Mouse (Mus musculus) gastrocnemius, postnatal 10 days (tissue): ENCODE data around the gene Hip1r. TPM values are rescaled to one million over a fixed set of nuclear protein-coding genes. Genes with fewer than 3 reads are reported as not detected.
"Not testable (repeated sequence)": the region's sequence is repeated elsewhere in the genome, so short reads cannot be mapped to it uniquely, and the experiment has no call there.

ENCODE experiments used
- DNase-seq: peaks from one replicate; pipeline ENCODE4 v3.0.0; 2021; ENCODE audit warnings: mixed read lengths
- microRNA-seq, 2 experiments: library from miRNA; unstranded; fragments of <30 nt; microRNA quantifications; one replicate each; pipeline ENCODE4 v1.2.0; 2021
- total RNA-seq, 2 experiments: library from RNA; stranded (reverse); gene quantifications; 2 replicates each; pipeline ENCODE4 v1.2.3; 2021

The Hip1r gene
- total RNA-seq, 2 experiments from 2014 or later = 8.2 to 9.0 TPM

GRCm38 (mm10) chr5:124036836-124037235 is 63.4 kb downstream of the Hip1r start:
- DNase-seq = no peak

DNA sequence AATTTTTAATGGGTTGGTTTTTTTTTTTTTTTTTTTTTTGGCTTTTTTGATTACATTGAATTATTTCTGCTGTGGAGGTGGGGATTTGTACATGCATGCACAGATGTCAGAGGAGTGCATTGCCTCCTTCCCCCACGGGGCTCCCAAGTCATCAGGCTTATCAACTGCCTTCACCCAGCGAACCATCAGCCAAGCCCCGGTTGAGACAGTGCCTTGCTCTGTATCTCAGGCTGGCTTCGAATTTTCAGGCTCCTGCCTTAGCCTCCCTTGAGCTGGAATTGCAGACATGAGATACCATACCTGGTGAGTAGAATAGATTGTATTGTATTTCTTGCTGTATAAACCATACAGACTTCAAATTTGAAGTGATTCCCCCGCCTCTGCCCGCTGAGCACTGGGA is 66.2 kb downstream of the Hip1r start:
- no peak for DNase-seq

GRCm38 (mm10) chr5:124041097-124041496 is 67.7 kb downstream of the Hip1r start:
- DNase-seq = no peak

GRCm38 (mm10) chr5:124043212-124043978 is 70.0 kb downstream of the Hip1r start:
- peak; percentile 41 for DNase-seq

- no peak for DNase-seq
These were observed 70.6 kb downstream of the Hip1r start for GRCm38 (mm10) chr5:124043999-124044398.

DNA sequence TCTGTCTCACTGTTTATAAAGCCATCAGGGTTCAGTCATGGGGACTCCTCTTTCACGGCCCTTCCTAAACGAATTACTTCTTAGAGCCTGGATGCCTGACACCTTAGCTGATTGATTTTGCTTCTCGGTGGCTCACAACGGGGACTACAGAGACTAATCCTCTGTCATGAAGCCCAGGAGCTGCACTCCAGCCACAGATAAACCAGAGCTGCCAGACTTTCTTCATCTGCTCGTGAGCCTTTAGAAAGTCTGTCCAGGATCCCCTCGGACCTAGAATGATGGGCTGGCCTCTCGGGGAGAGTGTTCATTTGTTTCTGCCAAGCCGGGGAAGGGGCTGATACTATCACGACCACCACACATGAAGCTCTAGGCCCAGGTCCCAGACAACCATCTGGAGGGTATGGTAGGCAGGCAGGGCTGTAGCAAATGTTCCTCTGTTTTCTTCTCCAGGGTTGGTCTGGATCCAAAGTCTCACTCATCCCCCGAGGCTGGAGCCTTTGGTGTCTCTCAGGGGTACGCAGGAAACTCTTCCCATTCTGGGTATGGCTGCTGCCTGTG is 72.1 kb downstream of the Hip1r start:
- no peak for DNase-seq

GRCm38 (mm10) chr5:124046741-124047401 is 73.4 kb downstream of the Hip1r start:
- DNase-seq = no peak

- DNase-seq = no peak
These were observed 76.0 kb downstream of the Hip1r start for GRCm38 (mm10) chr5:124049249-124050045.

- DNase-seq = no peak
These were observed 76.9 kb downstream of the Hip1r start for GRCm38 (mm10) chr5:124050095-124051050.

GRCm38 (mm10) chr5:124051899-124052491 is 78.6 kb downstream of the Hip1r start:
- no peak for DNase-seq

- not testable (repeated sequence) for DNase-seq
These were observed 79.2 kb downstream of the Hip1r start for GRCm38 (mm10) chr5:124052641-124053040.

Small RNAs within 50 kb of the gene (microRNA-seq; reads per million reads assigned to microRNA genes)
- 0 reads per million in 2 experiments for gene Mir7032

Other genes with a start within 250 kb of the Hip1r start
- gene Rsrc2, start 224.2 kb upstream of the Hip1r start, total RNA-seq = 10 to 100 TPM; 48.7 to 64.9 TPM
- gene Kntc1, start 223.9 kb upstream of the Hip1r start, total RNA-seq = 1 to 10 TPM; 5.2 to 5.9 TPM
- gene Hcar2, start 108.1 kb upstream of the Hip1r start, total RNA-seq = under 1 TPM; 0.28 to 0.32 TPM
- gene Hcar1, start 93.6 kb upstream of the Hip1r start, total RNA-seq = under 1 TPM; 0.54 to 0.84 TPM
- gene Denr, start 66.5 kb upstream of the Hip1r start, total RNA-seq = 10 to 100 TPM; 60.9 to 61.0 TPM
- gene Gm43518, start 46.2 kb upstream of the Hip1r start, total RNA-seq = under 1 TPM; 0.52 to 0.77 TPM
- 1 to 10 TPM; 2.3 to 3.6 TPM for gene Ccdc62, start 42.9 kb upstream of the Hip1r start, total RNA-seq
- 10 to 100 TPM; 11.9 to 13.4 TPM for gene Vps37b, start 58.6 kb downstream of the Hip1r start, total RNA-seq
- 1 to 10 TPM; 4.2 to 4.4 TPM for gene Abcb9, start 122.2 kb downstream of the Hip1r start, total RNA-seq
- 1 to 10 TPM; 7.2 to 8.8 TPM for gene Ogfod2, start 138.7 kb downstream of the Hip1r start, total RNA-seq
- gene Arl6ip4, start 142.5 kb downstream of the Hip1r start, total RNA-seq = 10 to 100 TPM; 53.8 to 64.3 TPM